Comparison of ENCODE assay signal across 17 mouse cellular contexts in genomic region chr4:78234681-78235080, GRCm38 (mm10). TPM values are rescaled to one million over a fixed set of nuclear protein-coding genes. Genes with fewer than 3 reads are reported as not detected.
"Had no signal": no experiment of that assay in that cellular context is flagged by ENCODE, and none has a peak within 500 bp of the region (broad histone marks: within the 10 kb centered on the region; RNA-seq: fewer than 3 reads in every experiment).

No protein-coding gene starts in this region.

- H3K27me3 ChIP-seq: liver, embryonic 13.5 days; midbrain, embryonic 12.5 days; midbrain, embryonic 15.5 days; neural tube, embryonic 12.5 days; neural tube, embryonic 15.5 days; stomach, embryonic 15.5 days had no signal

- H3K9me3 ChIP-seq: liver, embryonic 13.5 days; midbrain, embryonic 12.5 days; midbrain, embryonic 15.5 days; neural tube, embryonic 12.5 days; neural tube, embryonic 15.5 days; stomach, embryonic 15.5 days had no signal

- H3K4me3 ChIP-seq: layer of hippocampus, adult 2 months; liver, embryonic 13.5 days; midbrain, embryonic 12.5 days; midbrain, embryonic 15.5 days; neural tube, embryonic 12.5 days; neural tube, embryonic 15.5 days; stomach, embryonic 15.5 days had no signal

- H3K36me3 ChIP-seq: liver, embryonic 13.5 days; midbrain, embryonic 12.5 days; midbrain, embryonic 15.5 days; neural tube, embryonic 12.5 days; neural tube, embryonic 15.5 days; stomach, embryonic 15.5 days had no signal

- DNase-seq: kidney, postnatal 25 days; layer of hippocampus, adult 9-11 months; liver, embryonic 13.5 days; lung, embryonic 14.5 days; retina, postnatal 1 day; right cerebral cortex, postnatal 25 days; spleen, adult 18-20 months; thymus, postnatal 25 days had no signal

- ATAC-seq: lung, postnatal 0 days; midbrain, embryonic 15.5 days had no signal

- H3K27ac ChIP-seq: kidney, postnatal 0 days; layer of hippocampus, adult 2 months; liver, embryonic 13.5 days; macrophage; midbrain, embryonic 12.5 days; midbrain, embryonic 15.5 days; neural tube, embryonic 12.5 days; neural tube, embryonic 15.5 days; stomach, embryonic 15.5 days had no signal

- H3K4me1 ChIP-seq: liver, embryonic 13.5 days; midbrain, embryonic 12.5 days; midbrain, embryonic 15.5 days; neural tube, embryonic 12.5 days; neural tube, embryonic 15.5 days; stomach, embryonic 15.5 days had no signal

- H3K4me2 ChIP-seq: liver, embryonic 13.5 days; lung, embryonic 14.5 days; midbrain, embryonic 12.5 days; midbrain, embryonic 15.5 days; neural tube, embryonic 12.5 days; neural tube, embryonic 15.5 days; stomach, embryonic 15.5 days had no signal

- H3K9ac ChIP-seq: liver, embryonic 13.5 days; lung, embryonic 14.5 days; midbrain, embryonic 12.5 days; midbrain, embryonic 15.5 days; neural tube, embryonic 12.5 days; neural tube, embryonic 15.5 days; stomach, embryonic 15.5 days had no signal

RNA-seq across cellular contexts. Expression of gene Ptprd, which starts 22.9 kb away (rescaled TPM):
- polyA plus RNA-seq: macrophage had no signal
